Mouse (Mus musculus) kidney, postnatal 10 days (tissue): ENCODE data around the gene Zap70.

Experiments
- DNase-seq: peaks from one replicate; pipeline ENCODE4 v3.0.0; 2021; ENCODE audit warnings: mixed read lengths

Zap70 gene

DNA sequence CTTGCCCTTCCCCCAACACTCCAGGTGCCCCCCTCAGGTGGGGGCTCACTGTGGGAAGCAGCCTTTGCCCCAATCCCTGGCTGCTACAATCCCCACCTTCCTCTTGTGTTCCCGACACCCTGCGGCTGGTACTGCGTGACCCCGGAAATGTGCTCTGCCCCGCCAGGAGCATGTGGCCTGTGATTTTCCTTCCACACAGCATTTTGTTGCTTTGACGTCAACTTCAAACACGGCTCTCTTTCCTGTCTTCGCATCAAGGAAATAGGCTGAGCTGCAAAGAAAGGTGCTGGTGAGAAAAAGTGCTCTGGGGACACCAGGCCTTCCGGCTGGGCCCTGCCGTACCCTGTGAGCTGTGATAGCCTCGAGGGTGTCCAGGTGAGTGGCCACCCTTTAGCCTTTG is at the start of gene Zap70:
Zap70 (plus strand) TSS at position 231 of the 400 bp plus-strand sequence.
- DNase-seq, result no peak

- no peak for DNase-seq
These were observed 47.3 kb upstream of the Zap70 start, which contains the start of gene Actr1b for GRCm38 (mm10) chr1:36714311-36714710. Gene Actr1b, minus strand, starts transcription at chr1:36714422.

DNA sequence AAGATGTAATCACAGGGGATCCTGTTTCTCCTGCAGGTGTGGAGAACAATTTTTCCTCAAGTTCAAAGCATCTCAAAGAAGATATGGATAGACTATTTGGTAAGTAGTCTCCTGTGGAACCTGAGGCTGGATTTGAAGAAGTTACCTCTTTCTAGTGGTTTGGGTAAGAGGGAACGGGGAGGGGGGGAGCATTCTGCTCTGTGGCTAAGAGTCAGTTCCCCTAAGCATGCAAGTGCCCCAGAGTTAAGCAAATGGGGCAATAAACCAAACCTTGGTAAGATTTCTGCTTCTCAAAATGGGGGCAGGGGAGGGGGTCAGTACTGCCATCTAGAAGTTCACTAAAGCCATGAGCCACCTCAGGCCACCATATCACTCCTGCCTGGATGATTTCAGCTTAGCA is 42.8 kb upstream of the Zap70 start:
- DNase-seq, result no peak

DNA sequence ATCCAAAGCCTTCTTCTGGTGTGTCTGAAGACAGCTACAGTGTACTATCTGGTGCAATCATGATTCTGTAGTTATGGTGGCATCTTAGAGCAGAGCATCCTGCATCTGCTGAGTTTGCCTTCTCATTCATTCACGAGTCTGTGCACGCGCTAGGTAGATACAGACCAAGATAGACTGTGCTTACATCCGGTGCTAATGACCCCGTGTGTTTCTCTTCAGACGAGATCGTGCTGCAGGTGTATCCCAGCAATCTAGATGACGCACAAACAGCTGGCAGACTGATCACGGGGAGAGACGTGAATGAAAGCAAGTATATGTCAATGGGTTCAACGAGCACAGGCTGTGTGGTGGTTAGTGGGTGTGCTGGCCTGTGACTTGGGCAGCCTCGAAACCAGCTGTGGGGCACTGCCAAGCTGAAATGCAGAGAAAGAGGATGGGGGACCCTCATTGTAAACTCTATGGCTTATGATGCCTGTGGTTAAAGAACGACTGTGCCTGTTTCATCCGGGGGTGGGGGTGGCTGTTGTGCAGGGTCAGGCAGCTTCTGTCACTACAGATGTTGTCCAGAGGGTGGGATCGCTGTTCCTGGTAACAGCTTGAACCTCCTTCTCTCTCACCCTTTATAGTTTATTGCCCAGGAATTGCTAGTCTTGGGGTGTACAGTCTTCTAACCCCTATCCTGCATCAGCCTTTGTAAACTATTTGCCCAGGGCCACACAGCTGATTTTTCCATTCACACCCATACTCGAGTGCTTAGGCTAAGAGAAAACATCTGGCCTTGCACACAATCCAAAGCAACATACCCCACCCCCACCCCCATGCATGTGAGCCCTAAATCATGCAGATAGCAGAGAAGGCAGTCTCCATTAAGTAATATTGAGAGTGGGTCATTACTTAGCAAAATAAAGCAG is 38.2 kb upstream of the Zap70 start:
- DNase-seq, result peak; percentile 14

GRCm38 (mm10) chr1:36724057-36724431 is 37.6 kb upstream of the Zap70 start:
- no peak for DNase-seq

- peak; percentile 92 for DNase-seq
These were observed 24.3 kb upstream of the Zap70 start for GRCm38 (mm10) chr1:36737300-36737699.

DNA sequence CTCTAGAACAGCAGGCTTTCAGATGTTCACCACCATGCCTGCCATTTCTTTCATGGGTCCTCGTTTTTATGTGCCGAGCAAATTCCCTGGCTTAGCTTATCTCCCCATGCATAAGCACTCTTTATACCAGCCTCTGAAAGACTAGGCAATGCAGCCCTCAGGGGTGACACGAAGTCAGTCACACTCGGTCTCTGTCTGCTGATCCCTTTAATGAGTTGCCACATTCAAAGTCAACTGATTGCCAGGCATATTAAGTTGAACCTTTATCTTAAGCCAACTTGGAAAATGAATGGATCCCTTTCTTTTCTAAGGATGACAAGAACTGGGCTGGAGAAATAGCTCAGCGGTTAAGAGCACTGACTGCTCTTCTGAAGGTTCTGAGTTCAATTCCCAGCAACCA is 22.4 kb upstream of the Zap70 start:
- no peak for DNase-seq

GRCm38 (mm10) chr1:36743046-36743445 is 18.6 kb upstream of the Zap70 start:
- no peak for DNase-seq

DNA sequence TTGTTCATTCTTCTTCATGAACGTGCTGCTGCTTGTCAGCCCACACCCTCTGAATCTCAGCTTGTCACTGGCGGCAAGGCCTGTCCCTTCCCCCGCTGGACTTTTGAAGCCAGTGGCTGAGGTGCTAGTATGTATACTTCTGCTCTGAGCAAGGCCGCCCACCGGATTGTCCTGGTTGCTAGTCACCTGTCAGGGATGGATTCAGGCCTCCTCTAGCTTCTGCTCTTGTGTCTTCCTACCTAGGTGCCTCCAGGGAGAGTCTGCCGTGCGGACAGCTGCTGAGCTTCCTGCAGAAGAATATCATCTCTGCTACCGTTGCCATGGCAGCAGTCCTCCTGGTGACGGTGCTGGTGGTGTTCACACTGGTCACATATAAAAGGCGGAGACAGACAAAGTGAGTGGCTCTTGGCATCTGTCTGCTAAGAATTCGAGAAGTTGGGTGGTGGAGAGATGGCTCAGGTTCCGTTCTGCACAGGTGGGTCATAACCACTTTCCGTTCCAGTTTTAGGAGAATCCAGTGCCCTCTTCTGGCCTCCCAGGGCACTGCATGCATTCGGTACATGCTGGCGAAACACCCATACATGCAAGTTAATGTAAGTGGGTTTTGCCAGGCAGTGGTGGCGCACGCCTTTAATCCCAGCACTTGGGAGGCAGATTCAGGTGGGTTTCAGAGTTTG is 17.2 kb upstream of the Zap70 start:
- peak; percentile 84 for DNase-seq

- DNase-seq, result no peak
These were observed 15.9 kb upstream of the Zap70 start for GRCm38 (mm10) chr1:36745661-36746060.

DNA sequence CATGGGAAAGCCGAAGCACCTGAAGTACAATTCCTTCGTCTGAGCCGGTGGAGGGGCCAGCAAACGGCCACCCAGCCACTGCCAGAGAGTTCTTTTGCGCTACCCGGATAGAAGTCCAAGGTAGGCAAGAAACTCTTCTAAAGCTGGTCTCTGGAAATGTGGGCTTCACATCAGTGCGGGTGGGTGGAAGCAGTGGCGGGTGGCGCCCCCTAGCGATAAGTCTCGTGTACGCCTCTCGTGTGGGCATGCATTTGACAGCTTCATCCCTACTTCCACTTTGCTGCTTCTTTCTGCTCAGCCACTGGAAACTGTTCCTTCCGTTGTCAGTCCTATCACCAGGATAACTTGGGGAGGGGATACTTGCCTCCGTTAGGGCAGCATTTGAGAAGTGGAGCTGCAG is 15.1 kb upstream of the Zap70 start:
- peak; percentile 46 for DNase-seq

GRCm38 (mm10) chr1:36753932-36754675 is 7.5 kb upstream of the Zap70 start:
- DNase-seq, result no peak

DNA sequence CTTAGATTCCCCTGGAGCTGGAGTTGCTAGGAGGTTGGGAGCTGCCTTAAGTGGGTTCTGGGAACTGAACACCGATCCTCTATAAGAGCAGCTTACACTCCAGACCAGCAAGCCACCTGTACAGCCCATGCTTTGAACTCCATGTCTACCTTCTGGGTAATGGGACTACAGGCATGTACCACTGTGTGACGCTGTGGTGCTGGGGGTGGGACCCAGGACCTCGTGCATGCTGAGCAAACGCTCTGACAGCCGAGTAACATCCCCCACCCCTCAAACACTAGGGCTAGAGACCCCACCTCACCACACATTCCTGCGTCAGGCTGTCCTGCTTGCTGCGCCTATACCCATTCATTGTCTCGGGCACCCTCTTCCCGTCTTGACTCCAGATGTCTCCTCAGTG is 3.0 kb upstream of the Zap70 start:
- no peak for DNase-seq

DNA sequence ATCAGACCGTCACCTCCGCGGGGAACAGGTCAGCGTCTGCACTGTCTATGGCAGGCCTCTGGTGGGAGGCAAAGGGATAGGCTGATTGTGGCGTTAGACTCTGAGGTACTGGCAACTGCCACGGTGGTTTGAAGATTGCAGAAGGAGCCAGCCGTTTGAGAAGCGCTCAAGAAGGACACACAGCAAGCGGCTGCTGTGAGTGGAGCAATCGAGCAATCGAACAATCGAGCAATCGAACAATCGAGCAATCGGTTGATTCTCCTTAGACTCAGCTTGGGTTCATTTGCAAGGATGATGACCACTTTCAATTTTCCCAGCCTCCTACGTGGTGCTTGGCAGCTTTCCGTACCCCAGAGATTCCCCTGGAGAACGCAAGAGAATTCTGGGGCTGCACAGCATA is 2.5 kb upstream of the Zap70 start:
- no peak for DNase-seq

- DNase-seq, result no peak
These were observed 1.2 kb upstream of the Zap70 start for GRCm38 (mm10) chr1:36760401-36760800.

DNA sequence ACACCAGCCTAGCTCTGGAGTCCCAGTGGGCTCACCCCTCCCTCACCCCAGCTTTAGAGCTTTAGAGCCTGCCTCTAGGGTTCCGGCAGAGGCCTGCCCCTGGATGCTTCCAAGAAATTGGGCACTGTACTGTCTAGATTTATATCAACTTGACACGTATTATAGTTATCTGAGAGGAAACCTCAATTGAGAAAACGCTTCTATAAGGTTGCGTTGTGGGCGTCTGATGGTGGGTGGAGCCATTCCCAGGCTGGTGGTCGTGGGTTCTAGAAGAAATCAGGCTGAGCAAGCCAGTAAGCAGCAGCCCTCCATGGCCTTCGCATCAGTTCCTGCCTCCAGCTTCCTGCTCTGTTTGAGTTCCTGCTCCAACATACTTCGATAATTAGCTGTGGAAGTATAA is 537 bp upstream of the Zap70 start:
- no peak for DNase-seq

DNA sequence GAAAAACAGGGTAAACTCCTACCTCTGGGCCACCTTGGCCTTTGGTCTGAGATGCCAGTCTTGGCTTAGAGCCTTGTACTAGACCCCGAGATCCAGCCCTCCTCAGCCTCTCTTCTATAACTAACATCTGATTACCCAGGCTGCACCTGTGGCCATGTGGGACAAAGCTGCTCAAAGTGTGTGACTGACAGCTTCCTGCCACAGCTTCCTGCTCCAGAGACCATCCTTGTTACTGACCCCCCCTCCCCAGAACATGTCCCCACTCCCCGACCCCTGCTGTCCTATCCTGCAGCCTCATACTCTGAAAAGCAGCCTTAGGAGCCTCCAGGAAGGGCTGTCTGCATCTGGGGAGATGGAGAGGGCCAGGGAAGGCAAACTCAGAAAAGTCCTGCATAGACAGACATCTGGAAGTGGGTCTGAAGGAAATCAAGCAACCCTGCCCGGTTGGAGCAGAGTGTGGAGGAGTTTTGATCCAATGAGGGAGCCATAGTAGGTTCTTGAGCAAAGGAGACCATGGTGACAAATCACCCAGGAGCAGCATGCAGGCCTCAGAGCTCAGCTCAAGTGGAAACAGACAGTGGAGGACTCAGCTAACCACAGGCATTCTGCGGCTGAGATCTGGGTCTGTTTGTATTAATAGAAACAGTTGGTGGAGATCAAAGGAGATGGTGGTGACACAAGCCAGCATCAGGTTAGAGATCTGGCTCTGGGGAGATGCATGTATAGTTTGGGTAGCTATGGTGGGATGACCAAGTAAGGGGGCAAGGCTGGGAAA is 5.0 kb downstream of the Zap70 start:
- no peak for DNase-seq

- DNase-seq, result no peak
These were observed 5.7 kb downstream of the Zap70 start for GRCm38 (mm10) chr1:36767321-36767720.

DNA sequence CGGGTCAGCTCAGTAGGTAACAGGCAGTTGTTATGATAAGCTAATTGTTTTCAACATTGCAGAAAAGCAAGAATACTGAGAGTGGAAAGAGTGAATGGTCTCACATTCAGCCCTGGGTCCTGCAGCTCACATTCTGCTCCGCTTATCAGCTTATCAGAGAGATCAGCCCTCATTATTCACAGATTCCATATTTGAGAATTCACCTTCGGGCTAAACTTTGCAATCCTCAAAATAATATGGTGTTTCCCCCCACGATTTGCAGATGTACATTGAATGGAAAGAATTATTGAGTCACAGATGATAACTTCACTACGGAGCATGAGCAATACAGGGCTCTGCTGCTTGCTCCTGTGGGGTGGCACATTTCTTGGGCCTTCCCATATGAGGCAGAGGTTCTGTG is 7.2 kb downstream of the Zap70 start:
- DNase-seq, result no peak

GRCm38 (mm10) chr1:36769951-36770350 is 8.4 kb downstream of the Zap70 start:
- no peak for DNase-seq

DNA sequence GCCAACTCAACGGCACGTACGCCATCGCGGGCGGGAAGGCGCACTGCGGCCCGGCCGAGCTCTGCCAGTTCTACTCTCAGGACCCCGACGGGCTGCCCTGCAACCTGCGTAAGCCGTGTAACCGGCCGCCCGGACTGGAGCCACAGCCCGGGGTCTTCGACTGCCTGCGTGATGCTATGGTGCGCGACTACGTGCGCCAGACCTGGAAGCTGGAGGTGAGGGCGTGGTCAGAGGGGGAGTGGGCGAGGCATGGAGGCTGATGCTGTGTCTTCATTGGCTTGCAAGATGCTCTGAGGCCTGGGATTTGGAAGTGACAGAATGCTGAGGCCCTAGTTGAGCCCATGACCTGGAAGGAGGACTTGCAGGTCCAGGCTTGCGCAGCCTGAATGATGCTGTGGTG is 9.4 kb downstream of the Zap70 start:
- no peak for DNase-seq

DNA sequence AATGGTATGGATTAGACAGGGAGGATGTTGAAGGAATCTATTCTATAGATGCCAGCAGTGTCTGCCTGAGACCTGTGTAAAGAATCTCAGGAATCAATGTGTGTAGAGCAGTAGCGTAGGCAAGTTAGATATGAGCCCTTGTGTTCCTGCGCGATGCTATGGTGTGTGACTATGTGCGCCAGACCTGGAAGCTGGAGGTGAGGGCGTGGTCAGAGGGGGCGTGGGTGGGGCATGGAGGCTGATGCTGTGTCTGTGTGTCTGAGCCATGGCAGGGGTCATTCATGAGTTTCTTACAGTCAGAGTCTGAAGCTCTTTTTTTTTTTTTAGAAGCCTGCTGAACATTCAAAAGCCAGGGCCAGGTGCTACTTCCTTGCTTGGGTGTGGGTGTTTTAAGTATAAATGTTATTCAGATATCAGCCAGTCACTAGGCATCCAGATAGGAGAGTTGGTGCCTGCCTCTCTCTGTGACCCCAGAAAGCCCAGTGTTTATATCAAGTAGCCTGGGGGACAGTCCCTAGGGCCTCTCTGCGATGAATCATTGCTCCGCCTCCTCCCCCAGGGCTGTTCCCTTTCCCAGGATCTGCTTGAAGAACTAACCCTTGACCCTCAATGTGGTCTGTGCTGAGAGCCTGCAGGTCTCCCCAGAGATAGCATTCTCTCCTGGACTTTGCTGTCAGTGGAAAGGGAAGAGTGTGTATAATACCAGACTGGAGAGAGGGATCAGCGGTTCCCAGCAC is 10.8 kb downstream of the Zap70 start:
- no peak for DNase-seq
